Mouse (Mus musculus) CD4-positive, CD25-positive, alpha-beta regulatory T cell, adult 2 months (primary cell): ENCODE data around the gene 4932438H23Rik.
"Not testable (repeated sequence)": the region's sequence is repeated elsewhere in the genome, so short reads cannot be mapped to it uniquely, and the experiment has no call there.

Experiments
- DNase-seq: peaks from one replicate; pipeline ENCODE4 v3.0.0-alpha.2; 2012; ENCODE audit warnings: low read depth, low spot score

Gene 4932438H23Rik

DNA sequence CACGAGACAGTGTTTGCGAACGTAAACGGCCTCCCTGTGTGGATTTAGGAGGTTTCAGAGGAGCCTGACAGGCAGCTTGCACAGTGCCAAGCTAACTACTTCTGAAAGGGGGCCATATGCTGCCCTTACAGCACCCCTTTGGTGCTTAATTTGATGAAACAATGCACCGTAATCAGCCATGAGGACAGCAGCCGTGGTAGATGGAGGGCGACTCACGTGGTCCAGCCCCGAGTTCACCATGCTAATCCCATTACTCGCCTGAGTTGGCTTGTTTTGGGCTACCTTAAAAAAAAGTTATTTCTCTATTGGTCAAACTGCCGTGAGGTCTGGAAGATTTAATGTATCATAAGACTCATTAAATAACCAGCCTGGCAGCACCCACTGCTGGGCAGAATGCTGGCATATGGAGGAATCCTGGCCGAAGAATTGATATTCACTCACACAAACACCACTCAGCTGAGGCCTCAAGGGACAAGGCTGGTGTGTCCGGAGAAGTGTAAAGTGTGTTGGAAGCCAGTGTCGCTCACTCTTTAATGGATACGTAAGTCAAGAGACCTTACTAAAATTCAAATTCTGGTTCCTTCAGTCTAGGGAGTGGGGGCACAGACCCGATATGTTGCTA is 4.6 kb upstream of the 4932438H23Rik start:
- DNase-seq: no peak

DNA sequence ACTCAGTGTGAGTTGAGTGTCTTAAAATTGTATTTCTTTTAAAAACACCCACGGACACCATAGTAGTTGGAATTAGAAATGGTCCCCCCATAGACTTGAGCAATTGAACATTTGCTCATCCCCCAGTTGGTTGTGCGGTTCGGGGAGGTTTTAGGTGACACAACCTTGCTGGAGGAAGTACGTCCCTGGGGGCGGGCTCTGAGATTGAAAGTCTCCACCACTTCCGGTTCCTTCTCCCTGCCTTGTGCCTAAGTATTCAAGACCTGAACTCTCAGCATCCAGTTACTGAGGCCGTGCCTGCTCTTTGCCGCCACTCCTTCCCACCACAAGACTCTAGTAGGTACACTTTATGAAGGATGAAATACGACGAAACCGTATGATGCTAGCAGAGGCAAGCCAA is 2.9 kb upstream of the 4932438H23Rik start:
- no peak for DNase-seq

DNA sequence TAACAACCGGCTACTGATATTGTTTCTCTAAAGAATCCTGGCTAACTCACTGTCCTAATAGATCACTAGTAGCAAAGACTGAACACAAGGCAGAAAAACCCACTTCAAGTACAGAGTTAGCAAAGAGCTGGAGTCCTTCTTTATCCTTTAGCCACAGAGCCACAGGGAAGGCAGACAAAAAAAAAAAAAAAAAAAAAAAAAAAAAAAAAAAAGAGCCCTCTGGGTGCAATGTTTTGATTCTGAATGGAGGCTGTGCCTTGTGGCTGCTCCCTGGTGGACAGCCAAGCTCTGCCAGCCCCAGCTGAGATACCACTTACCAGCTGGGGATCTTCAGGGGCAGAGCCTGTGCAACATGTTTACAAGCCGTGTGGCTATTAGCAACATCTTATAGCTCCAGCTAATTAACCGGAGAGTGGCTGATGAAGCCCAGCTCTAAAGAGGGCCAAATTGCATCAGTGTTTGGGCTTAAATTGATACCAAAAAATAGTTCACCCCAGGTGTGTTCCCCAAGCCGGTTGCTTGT is 2.1 kb upstream of the 4932438H23Rik start:
- no peak for DNase-seq

DNA sequence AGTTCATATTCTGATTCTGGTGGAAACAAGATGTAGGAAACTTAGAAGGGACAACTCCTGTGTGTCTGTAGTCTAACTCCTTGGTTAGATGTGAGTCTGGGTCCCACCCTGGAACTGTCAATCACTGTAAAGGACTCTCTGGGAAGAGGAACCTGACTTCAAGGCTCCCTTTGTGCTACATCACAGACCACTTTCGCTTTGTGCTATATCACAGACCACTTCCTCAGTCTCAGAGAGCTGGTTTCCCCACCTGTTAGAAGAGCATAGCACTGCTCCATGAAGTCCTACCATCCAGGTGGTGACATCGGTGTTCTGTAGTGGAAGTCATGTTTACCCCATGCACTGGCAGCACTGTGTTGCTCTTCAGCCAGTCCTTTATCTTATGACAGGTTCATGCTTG is 1.1 kb upstream of the 4932438H23Rik start:
- DNase-seq: no peak

DNA sequence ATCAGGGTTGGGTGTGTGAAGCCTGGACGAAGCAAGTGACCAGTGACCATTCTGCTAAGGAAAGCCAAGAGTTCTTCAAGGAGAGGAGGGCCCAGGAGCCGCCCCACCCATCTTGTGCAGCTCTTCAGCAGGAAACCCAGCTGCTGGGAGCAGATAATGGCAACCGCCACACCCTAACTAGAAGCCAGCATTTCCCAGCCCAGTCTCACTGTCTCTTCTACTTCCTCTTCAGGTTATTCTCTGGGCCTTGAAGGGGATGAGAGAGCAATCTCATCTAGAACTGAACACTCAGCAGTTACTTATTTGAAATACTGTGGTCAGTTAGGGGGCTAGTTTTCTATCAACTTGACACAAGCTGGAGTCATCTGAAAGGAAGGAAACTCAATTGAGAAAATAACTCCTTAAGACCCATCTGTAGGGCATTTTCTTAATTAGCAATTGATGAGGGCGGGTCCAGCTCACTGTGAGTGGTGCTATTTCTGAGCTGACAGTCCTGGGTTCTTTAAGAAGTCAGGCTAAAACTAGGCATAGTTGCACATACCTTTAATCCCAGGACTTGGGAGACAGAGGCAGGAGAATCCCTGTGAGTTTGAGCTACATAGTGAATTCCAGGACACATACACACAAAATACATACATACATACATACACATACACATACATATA is 8.1 kb downstream of the 4932438H23Rik start:
- DNase-seq: no peak

DNA sequence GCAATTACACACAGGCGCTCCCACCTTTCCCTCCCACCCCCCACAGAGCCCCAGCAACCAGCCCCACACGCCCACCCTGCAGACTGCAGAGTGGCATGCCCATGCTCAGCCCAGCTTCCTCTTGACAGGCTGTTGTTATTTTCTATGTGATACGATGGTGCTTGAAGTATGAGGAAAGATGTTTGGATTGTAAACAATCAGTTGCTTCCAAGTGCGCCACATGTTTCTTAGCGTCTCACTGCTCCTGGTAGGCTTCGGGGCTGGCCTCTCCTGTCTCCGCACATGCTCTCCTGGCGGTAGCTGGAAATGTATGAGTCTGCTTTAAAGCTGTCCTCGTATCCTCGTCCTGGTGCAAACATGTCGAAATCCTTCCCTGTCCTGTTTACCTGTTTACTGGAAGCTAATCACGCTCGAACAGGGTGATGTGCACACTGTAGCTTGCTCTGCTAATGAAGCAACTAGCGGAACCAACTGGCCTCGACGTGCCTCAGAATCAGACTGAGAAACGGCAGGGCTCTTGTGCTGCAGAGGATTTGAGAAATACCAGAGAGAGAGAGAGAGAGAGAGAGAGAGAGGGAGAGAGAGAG is 9.6 kb downstream of the 4932438H23Rik start:
- DNase-seq: no peak

DNA sequence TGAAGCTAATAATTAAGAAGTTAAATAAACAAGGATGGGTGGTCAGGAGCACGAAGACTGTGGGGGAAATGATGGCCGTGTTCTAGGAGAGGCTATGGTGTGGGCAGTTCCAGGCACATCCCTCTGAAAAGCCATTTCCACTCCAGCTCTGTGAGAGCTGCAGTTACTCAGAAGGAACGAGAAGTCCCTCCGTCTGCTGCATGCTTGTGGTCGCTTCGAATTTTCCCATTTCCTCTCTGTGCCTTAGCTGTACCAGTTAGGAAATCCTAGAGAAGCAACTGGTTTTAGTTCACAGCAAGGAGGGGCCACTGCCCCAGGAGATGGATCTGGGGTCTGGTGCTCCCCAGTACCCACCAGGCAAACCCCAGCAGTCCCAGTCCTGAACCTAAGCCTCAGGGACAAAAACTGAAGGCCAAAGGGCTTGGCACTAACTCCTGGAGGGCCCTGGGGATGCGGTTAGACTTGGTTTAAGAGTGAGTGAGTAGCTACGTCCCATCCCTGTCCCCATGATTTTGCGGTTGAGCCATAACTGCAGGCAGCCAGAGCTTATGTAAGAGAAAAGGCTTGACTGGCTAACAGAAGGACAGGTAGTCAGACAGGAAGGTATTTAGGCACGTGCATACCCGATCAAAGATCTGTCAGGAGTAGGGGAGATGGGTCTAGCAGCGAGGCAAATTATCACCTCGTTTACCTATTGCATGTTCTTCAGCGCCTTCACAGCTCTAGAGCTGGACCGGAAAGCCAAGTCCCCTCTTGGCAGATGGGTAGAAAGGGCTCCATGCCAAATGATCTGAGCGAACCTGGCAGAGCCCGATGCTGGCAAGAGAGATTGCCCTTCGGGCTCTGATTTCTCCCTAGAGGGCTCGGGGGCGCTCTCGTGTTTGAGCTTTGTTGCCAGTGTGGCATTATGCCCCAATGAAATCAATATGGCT is 10.3 kb downstream of the 4932438H23Rik start:
- no peak for DNase-seq

DNA sequence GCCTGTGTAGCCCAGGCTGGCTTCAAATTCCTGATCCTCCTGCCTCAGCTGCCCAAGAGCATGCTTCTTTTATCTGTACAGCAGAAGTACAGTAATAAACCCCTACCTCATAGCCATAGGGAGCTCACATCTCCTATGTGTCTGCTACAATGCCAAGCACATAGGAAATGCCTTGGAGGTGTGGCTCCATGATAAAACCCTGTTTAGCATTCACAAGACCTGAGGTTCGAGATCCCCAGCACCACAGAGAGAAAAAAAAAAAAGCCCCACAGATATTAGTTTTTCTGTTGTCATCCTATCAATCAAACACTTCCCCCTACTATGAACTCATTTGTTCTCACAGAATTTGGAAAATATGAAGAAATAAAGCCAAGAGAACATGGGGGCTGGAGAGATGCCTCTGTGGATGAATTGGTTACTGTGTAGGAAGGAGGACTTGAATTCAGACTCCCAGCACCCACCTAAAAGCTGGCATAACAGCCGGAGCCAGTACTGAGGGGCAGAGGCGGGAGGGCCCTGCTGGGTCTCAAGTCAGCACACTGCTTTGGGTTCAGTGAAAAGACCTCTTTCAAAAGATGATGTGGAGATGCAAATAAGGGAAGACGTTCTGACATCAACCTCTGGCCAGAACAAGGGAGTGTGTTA is 11.8 kb downstream of the 4932438H23Rik start:
- no peak for DNase-seq

DNA sequence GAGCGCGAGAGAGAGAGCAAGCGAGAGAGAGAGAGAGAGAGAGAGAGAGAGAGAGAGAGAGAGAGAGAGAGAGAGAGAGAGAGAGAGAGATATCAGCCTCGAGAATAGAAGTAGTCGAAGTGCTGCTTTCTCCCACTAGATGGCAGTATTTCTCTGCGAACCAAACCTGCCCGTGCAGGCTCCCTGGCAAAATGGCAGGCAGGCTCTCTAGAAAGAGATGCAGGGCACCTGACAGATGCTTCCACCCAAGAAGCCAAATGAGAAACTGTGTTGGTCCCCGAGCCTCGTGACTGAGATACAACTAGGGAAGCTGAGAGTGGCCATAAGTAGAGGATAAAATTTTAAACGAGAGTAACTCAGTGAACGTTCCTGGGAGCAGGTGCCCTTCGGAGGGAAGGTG is 13.4 kb downstream of the 4932438H23Rik start:
- peak; percentile 87 for DNase-seq

DNA sequence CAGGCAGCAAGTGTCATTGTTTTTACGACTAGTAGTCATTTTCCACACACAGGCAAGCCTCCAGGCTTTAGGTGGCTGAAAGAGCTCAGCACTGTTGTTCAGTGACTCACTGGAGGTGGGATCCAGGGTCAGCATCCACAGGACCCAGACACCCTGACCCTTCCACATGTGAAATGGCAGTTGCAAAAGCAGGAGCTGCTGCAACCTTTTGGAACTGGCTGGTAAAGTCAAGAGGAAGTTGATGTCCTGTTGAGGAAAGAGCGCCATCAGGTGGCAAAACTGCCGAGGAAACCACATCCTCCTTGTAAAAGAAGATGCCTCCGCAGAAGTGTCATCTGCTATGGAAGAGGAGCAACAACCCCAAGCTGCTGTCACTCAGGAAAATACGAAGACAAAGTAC is 18.7 kb downstream of the 4932438H23Rik start:
- peak; percentile 75 for DNase-seq

DNA sequence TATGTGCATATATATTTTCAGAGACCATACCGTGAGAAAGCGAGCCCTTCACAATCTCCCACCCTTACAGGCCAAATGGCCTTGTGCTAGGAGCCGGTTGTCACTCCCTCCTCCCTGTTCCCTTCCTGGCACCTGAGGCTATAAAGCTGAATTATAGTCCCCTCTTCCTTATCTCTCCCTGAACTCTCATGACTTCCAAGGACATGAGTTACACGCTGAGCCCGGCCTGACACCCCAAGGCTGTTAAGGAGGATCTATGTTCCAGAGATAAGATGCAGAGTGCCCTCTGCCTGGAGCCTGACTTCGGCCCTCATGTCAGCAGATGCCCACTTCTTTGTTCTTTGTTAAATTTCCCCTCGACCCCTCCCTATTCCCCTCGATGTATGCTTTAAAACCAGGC is 19.5 kb downstream of the 4932438H23Rik start:
- not testable (repeated sequence) for DNase-seq

DNA sequence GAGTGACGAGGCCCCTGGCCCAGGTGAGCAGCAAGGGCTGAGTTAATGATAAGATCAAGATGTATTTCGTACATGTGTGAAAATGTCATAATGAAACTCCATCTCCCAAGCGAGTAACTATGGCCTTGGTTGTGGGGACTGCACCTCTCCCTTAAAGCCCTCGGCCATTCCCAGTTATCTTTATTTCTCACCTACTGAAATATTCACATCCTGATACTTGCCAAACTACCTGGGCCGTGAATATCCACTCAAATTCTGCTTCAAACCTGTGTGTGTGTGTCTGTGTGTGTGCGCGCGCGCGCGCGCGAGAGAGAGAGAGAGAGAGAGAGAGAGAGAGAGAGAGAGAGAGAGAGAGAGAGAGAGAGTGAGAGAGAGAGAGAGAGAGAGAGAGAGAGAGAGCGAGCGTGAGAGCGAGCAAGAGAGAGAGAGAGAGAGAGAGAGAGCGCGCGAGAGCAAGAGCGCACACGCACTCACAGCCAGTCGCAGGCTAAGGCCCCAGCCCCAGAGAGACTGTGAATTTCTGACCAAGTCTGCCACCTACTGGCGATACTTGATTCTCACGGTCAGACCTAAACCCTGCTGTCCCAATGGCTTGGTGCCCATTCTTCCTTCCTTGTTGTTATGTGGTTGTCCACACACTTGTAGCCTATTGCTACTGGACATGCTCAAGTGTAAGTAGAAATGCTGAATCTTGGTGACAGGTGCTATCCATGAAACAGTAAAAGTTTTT is 21.6 kb downstream of the 4932438H23Rik start:
- DNase-seq: peak; percentile 94

DNA sequence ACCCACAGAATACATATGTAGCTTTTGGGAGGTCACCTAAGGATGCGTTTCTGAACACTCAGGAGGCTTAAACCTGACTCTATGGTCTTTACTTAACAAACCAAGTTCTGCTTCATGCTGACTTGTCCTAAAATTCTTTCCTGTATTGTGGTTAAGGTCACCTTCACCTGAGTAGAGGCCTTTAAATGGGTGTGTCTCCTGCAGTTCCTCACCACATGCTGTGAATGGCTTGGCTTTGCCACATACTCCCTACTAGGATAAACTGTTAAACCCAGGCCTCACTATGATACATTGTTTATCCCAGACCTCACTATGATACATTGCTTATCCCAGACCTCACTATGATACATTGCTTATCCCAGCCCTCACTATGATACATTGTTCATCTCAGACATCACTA is 22.7 kb downstream of the 4932438H23Rik start:
- no peak for DNase-seq

DNA sequence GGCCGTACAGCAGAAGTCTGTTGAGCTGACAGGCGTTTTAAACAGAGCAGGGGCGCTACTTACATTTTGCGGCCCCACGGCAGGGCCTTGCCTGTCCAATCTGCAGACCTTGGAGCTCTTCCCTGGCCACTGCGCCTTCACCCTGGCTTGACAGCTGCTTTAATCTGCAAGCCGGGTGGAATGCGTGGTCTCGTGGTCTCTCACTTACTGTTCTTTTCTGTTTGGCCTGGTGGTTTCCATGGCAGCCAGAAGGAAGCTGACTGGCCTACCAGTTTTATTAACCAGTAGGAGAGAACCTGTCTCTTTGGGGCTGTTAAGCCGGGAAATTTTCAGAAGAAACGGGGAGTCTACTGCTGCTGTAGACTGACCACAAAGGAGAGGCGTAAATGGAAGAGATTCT is 26.0 kb downstream of the 4932438H23Rik start:
- DNase-seq: no peak

DNA sequence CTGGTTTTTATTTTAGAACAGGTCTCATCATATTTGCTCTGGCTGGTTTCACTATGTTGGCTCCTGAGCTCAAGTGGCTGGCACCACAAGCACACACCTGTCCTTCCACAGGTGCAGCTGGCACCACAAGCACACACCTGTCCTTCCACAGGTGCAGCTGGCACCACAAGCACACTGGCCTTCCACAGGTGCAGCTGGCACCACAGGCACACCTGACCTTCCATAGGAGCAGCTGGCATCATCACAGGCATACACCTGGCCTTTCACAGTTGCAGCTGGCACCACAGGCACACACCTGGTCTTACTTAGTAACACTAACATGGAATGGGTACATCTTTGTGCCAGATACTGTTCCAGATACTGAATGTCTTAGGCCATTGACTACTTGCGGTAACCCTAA is 27.8 kb downstream of the 4932438H23Rik start:
- DNase-seq: no peak

DNA sequence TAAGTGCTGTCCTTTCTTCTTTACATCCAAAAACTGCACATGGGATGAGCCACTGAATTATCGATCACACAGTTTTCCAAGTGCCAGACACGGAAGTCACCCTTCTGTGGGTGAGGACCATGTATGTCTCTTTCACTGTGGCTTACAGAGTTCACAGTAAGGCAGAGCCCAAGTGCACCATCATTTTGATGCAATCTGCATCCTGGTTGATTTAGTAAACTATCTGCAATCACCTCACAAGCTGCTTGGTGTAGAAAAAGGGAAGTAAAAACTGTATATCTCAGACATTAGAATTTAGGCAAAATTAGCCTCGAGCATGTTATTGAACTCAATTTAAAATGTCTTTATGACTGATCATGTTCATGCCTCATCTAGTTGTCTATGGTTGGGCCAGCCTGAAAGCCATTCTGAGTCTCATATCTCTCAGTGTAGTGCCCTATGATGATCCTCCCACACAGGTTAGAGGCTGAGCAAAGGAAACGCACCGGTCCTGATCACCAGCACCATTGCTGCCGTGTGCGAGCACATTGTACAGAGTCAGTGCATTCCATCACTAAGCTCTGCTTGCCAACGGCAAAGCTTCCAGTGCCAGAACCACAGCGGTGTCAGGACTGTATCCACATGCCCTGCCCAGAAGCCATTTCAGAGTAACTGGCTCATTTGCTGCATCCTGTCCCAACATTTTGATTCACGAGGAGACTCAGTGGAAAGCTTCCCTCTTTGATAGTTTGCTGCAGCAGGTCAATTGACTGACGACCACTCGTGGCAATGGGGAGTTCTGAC is 30.1 kb downstream of the 4932438H23Rik start:
- DNase-seq: no peak

DNA sequence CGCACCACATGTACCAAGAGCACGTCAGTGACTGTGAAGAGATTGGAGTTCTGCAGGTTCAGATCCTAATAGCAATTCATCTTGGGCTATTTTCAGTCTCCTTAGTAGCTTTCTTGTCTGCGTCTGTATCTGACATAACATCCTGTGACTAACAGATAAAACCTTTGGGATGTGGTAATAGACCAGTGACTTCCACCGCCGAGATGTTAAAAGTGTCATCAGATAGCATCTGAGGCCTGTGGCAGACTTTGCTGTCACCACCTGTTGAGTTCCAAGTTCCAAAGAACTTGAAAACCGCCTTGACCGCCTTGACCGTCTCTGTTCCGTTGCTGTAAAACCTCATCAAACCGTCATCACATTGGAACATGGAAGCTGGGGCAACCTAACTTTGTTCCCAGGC is 31.1 kb downstream of the 4932438H23Rik start:
- peak; percentile 37 for DNase-seq

DNA sequence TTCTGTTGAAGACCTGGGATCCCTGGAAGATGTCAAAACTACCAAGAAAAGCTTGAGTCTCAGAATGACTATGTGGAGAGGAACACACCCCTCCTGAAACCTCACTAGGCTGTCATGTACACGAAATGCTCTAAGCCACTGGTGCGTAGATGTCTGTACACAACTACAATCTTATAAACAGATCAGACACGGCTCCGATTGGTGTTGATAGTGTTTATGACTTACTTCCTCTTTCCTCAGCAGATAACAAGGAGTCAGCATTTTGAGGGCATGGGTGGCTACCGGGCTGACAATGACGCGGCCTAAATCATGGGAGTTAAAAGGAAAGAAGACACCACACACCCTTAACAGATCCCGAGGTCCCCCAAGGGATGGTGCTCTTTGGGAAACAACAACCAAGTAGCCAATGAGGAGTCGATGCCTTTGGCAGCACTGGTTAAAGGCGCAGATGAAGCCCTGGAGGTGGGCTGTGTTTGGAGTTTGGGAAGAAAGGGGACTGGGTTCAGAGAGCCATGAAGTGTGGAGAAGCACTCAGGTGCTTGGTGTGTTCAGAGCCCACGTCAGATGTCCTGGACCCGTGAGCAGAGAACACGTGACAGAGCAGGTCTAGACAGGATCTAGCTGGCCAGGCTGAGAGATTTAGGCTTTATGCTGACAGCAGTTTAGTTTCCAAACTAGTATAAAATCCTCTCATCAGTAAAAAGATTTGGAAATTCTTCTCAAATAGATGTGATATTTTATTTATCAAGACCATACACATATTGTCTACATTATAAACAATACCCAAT is 33.2 kb downstream of the 4932438H23Rik start:
- DNase-seq: peak; percentile 72

DNA sequence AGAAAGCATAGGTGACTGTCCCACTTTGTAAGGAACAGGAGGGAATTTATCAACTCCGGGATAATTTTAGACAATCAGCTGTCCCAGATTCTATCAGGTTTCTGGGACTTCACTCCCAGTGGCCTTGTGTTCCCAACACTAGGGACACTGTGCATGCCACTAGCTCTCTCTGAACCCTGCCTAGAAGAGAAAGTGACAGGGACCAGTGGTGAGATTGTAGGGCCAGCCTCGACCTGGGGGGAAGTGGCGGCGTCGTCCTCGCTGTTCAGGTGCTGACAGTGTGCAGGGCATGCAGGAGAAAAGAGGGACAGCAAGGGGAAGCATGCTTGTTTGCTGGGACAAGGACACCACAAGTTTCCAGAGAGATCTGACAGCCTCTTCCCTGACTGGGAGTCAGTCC is 37.2 kb downstream of the 4932438H23Rik start:
- DNase-seq: no peak
